Mouse (Mus musculus) CH12.LX (cell line): Measurements from ENCODE around the gene Phykpl. TPM values are rescaled to one million over a fixed set of nuclear protein-coding genes. Genes with fewer than 3 reads are reported as not detected.
A peak's percentile ranks its signal among the peaks of the same experiment; 100 is the strongest.

Experiments
- DNase-seq: peaks from one replicate; pipeline ENCODE4 v3.0.0-alpha.2; 2013; ENCODE audit errors: extremely low read depth
- H3K27ac ChIP-seq: 2 replicates; pipeline ENCODE4 v1.5.1; 2012; ENCODE audit warnings: low read depth, mild to moderate bottlenecking, control low read depth, moderate library complexity; ENCODE audit not compliant: insufficient read depth
- H3K27me3 ChIP-seq: replicated peaks from 2 replicates; pipeline ENCODE3; 2012; ENCODE audit warnings: inconsistent platforms
- H3K36me3 ChIP-seq, 2 experiments: replicated peaks in 1 of 2; 2 replicates each; pipeline versions ENCODE3 to v1.6.1; 2012; ENCODE audit warnings: inconsistent platforms in 1 of 2, low read length in 1 of 2, mild to moderate bottlenecking in 1 of 2, mixed read lengths in 1 of 2, moderate library complexity in 1 of 2; ENCODE audit not compliant: control insufficient read depth in 1 of 2, insufficient read depth in 1 of 2
- H3K4me1 ChIP-seq, 2 experiments: 2 replicates each; pipeline ENCODE4 v1.6.1; 2012; ENCODE audit warnings: inconsistent platforms in 1 of 2, moderate library complexity in 1 of 2; ENCODE audit not compliant: insufficient read depth in 2 of 2, control insufficient read depth in 1 of 2
- H3K4me2 ChIP-seq: 2 replicates; pipeline ENCODE4 v1.6.1; 2012; ENCODE audit warnings: low read depth, mild to moderate bottlenecking, control low read depth; ENCODE audit not compliant: poor library complexity, insufficient read depth, severe bottlenecking
- H3K4me3 ChIP-seq, 3 experiments: fragments of 150-350 bp in 1 of 3; sonication (generic) in 1 of 3; replicated peaks in 1 of 3; 2 replicates each; pipeline versions ENCODE3 to v1.5.1; 2011 to 2012; ENCODE audit warnings: low read depth in 2 of 3, low read length in 2 of 3, mild to moderate bottlenecking in 2 of 3, moderate library complexity in 2 of 3, control low read depth in 1 of 3, improper control_type of control experiment in 1 of 3, inconsistent platforms in 1 of 3, mixed read lengths in 1 of 3; ENCODE audit not compliant: poor library complexity in 1 of 3
- H3K79me2 ChIP-seq: replicated peaks from 2 replicates; pipeline ENCODE4 v1.6.1; 2012; ENCODE audit warnings: mild to moderate bottlenecking, moderate library complexity; ENCODE audit not compliant: control insufficient read depth, poor library complexity, insufficient read depth, severe bottlenecking; ENCODE audit errors: extremely low read depth
- H3K9ac ChIP-seq: 2 replicates; pipeline ENCODE4 v1.6.1; 2012; ENCODE audit warnings: low read depth, mild to moderate bottlenecking, control low read depth, moderate library complexity; ENCODE audit not compliant: insufficient read depth
- H3K9me3 ChIP-seq: replicated peaks from 2 replicates; pipeline ENCODE3; 2012; ENCODE audit warnings: low read length, inconsistent platforms, mixed read lengths
- CHD1 ChIP-seq: IDR thresholded peaks from 2 replicates; pipeline ENCODE4 v1.6.1; 2012; ENCODE audit warnings: low read depth, low read length, improper control_type of control experiment, inconsistent platforms
- CHD2 ChIP-seq: IDR thresholded peaks from 2 replicates; pipeline ENCODE4 v1.6.1; 2011; ENCODE audit warnings: low read length, improper control_type of control experiment
- CTCF ChIP-seq, 2 experiments: IDR thresholded peaks in 1 of 2; conservative IDR thresholded peaks in 1 of 2; 2 replicates each; pipeline ENCODE4 v1.5.1; 2011 to 2012; ENCODE audit warnings: low read depth in 2 of 2, low read length in 2 of 2, improper control_type of control experiment in 1 of 2, inconsistent platforms in 1 of 2, mild to moderate bottlenecking in 1 of 2, moderate library complexity in 1 of 2
- EP300 ChIP-seq: IDR thresholded peaks from 2 replicates; pipeline ENCODE4 v1.6.1; 2011; ENCODE audit warnings: low read length, improper control_type of control experiment
- ETS1 ChIP-seq: conservative IDR thresholded peaks from 2 replicates; pipeline ENCODE4 v1.6.1; 2012; ENCODE audit warnings: low read depth, mild to moderate bottlenecking, inconsistent platforms, low read length, improper control_type of control experiment, moderate library complexity
- GABPA ChIP-seq: IDR thresholded peaks from 2 replicates; pipeline ENCODE4 v1.6.1; 2012; ENCODE audit warnings: low read depth, low read length, improper control_type of control experiment, inconsistent platforms; ENCODE audit not compliant: insufficient replicate concordance
- HCFC1 ChIP-seq: IDR thresholded peaks from 2 replicates; pipeline ENCODE4 v1.6.1; 2012; ENCODE audit warnings: low read depth, mild to moderate bottlenecking, inconsistent platforms, low read length, improper control_type of control experiment
- IRF4 ChIP-seq: IDR thresholded peaks from 2 replicates; pipeline ENCODE4 v1.6.1; 2014; ENCODE audit warnings: low read depth, mild to moderate bottlenecking, inconsistent platforms, low read length, improper control_type of control experiment
- JUN ChIP-seq: IDR thresholded peaks from 2 replicates; pipeline ENCODE4 v1.6.1; 2011; ENCODE audit warnings: low read depth, mild to moderate bottlenecking, low read length, improper control_type of control experiment, moderate library complexity; ENCODE audit not compliant: insufficient read depth
- JUND ChIP-seq: conservative IDR thresholded peaks from 2 replicates; pipeline ENCODE4 v1.6.1; 2011; ENCODE audit warnings: low read depth, low read length, improper control_type of control experiment
- MAX ChIP-seq: IDR thresholded peaks from 2 replicates; pipeline ENCODE4 v1.6.1; 2011; ENCODE audit warnings: low read length, improper control_type of control experiment
- MAZ ChIP-seq: IDR thresholded peaks from 2 replicates; pipeline ENCODE4 v1.6.1; 2012; ENCODE audit warnings: low read depth, mild to moderate bottlenecking, inconsistent platforms, low read length, improper control_type of control experiment, moderate library complexity
- MXI1 ChIP-seq: IDR thresholded peaks from 2 replicates; pipeline ENCODE4 v1.6.1; 2011; ENCODE audit warnings: mild to moderate bottlenecking, low read depth, low read length, improper control_type of control experiment
- MYC ChIP-seq: IDR thresholded peaks from 2 replicates; pipeline ENCODE4 v1.6.1; 2011; ENCODE audit warnings: low read depth, mild to moderate bottlenecking, improper control_type of control experiment, low read length
- NELFE ChIP-seq: IDR thresholded peaks from 2 replicates; pipeline ENCODE4 v1.6.1; 2011; ENCODE audit warnings: low read depth, low read length, improper control_type of control experiment
- NRF1 ChIP-seq: IDR thresholded peaks from 2 replicates; pipeline ENCODE4 v1.6.1; 2014; ENCODE audit warnings: low read depth, mild to moderate bottlenecking, inconsistent platforms, low read length, improper control_type of control experiment, moderate library complexity
- POLR2A ChIP-seq: IDR thresholded peaks from 2 replicates; pipeline ENCODE4 v1.6.1; 2011; ENCODE audit warnings: low read depth, mild to moderate bottlenecking, improper control_type of control experiment, low read length
- POLR2AphosphoS2 ChIP-seq: IDR thresholded peaks from 2 replicates; pipeline ENCODE4 v1.6.1; 2011; ENCODE audit warnings: low read depth, low read length, improper control_type of control experiment
- SIN3A ChIP-seq: IDR thresholded peaks from 2 replicates; pipeline ENCODE4 v1.6.1; 2012; ENCODE audit warnings: low read length, improper control_type of control experiment, inconsistent platforms
- SMC3 ChIP-seq: IDR thresholded peaks from 2 replicates; pipeline ENCODE4 v1.6.1; 2011; ENCODE audit warnings: low read depth, low read length, improper control_type of control experiment
- TCF12 ChIP-seq: IDR thresholded peaks from 2 replicates; pipeline ENCODE4 v1.6.1; 2014; ENCODE audit warnings: low read depth, mild to moderate bottlenecking, inconsistent platforms, low read length, improper control_type of control experiment
- USF1 ChIP-seq: IDR thresholded peaks from 2 replicates; pipeline ENCODE4 v1.6.1; 2014; ENCODE audit warnings: low read depth, mild to moderate bottlenecking, inconsistent platforms, low read length, improper control_type of control experiment
- USF2 ChIP-seq: conservative IDR thresholded peaks from 2 replicates; pipeline ENCODE4 v1.6.1; 2011; ENCODE audit warnings: low read depth, low read length, improper control_type of control experiment
- ZNF384 ChIP-seq: IDR thresholded peaks from 2 replicates; pipeline ENCODE4 v1.6.1; 2012; ENCODE audit warnings: low read depth, low read length, improper control_type of control experiment, inconsistent platforms
- dilution Hi-C: fragments of 300-500 bp; cut with MboI; formaldehyde crosslinking; loops from 2 replicates; pipeline ENCODE4 v1.14.3; 2020; ENCODE audit warnings: low sequenced_read_pairs; ENCODE audit not compliant: extremely low pct_unique_long_range_greater_than_20kb, extremely low pct_ligation_motif_present
- in situ Hi-C: fragments of 300-500 bp; cut with MboI; formaldehyde crosslinking; loops from 3 replicates; pipeline ENCODE4 v1.14.3; 2019; ENCODE audit warnings: low sequenced_read_pairs, low pct_ligation_motif_present, low pct_unique_long_range_greater_than_20kb, mixed read lengths
- polyA plus RNA-seq: library from polyadenylated mRNA; unstranded; fragments of >175 nt; gene quantifications from 2 replicates; pipeline ENCODE4 v1.2.1, GENCODE M21; 2012; ENCODE audit warnings: low read depth; ENCODE audit not compliant: insufficient read length
- total RNA-seq, 2 experiments: library from RNA; depleted of rRNA; stranded (reverse); fragments of 300-350 nt in 1 of 2; fragments of >200 nt in 1 of 2; gene quantifications; 2 replicates each; pipeline ENCODE4 v1.2.3; 2012 to 2014

The Phykpl gene
- total and polyA plus RNA-seq, 3 experiments: 25.2 to 44.0 (median 30.9) TPM

DNA sequence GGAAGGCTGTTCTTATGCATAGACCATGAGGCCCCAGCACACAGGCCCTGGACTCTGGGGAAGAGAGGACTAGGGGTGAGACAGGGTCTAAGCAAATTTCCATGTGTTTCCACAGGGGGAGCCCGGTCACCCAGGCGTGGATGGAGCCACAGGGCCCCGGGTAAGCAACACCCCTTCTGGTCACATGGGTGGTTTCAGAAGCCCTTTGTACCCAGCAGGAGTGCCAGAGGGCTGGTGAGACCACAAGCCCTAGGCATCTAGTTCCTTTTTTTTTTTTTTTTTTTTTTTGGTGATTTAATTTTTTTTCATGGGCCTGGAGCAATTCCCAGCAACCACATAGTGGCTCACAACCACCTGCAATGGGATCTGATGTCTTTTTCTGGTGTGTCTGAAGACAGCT is 19.5 kb upstream of the Phykpl start:
- dilution Hi-C loops (no loop called here), in situ Hi-C loops (no loop called here)
- peaks cover 4% of the 10 kb centered on the region for H3K9me3 ChIP-seq
- TF ChIP-seq CTCF (conservative IDR thresholded peaks at IDR 0.05 in 1 of 2, IDR thresholded peaks at IDR 0.05 in 1 of 2; ENCODE audit: low read depth in 2 of 2, low read length in 2 of 2) (peak in 1 of 2 experiments; percentile 9; a peak in 1 of 4 replicates), ZNF384 (peak; percentile 90), USF1 (peak; percentile 52), EP300 (0 out of 2 replicates have a peak, but pooled peaks have one; percentile 19), MAX (peak; percentile 40; the same call in 1 of the 2 replicates), USF2 (peak; percentile 45; the same call in 1 of the 2 replicates), NRF1 (no peak), MAZ (no peak), MXI1 (no peak)
- H3K27me3 ChIP-seq: peaks cover 36% of the 10 kb centered on the region
- H3K79me2 ChIP-seq: no peaks in the 10 kb centered on the region
- no peak overlapping the region for H3K4me2 ChIP-seq
- peaks cover 10 to 36% of the 10 kb centered on the region in 2 experiments for H3K4me1 ChIP-seq
- no peak overlapping the region for H3K27ac ChIP-seq
- DNase-seq: peak; percentile 66
- H3K4me3 ChIP-seq: no peak overlapping the region
- no peaks in the 10 kb centered on the region for H3K36me3 ChIP-seq
- H3K9ac ChIP-seq: no peak overlapping the region

- TF ChIP-seq CTCF (conservative IDR thresholded peaks at IDR 0.05 in 1 of 2, IDR thresholded peaks at IDR 0.05 in 1 of 2; ENCODE audit: low read depth in 2 of 2, low read length in 2 of 2): peak in 1 of 2 experiments; percentile 47; a peak in 2 of 4 replicates
- TF ChIP-seq USF1: no peak
- peak; percentile 25 for TF ChIP-seq SMC3
- no peak overlapping the region for H3K9ac ChIP-seq
- H3K27ac ChIP-seq: no peak overlapping the region
- H3K4me1 ChIP-seq: peaks cover 10 to 36% of the 10 kb centered on the region in 2 experiments
- in situ Hi-C loops (no loop called here), dilution Hi-C loops (no loop called here)
- peaks cover 38% of the 10 kb centered on the region for H3K27me3 ChIP-seq
- peaks cover 4% of the 10 kb centered on the region for H3K9me3 ChIP-seq
- DNase-seq: no peak
- no peak overlapping the region for H3K4me3 ChIP-seq
- no peak overlapping the region for H3K4me2 ChIP-seq
- H3K36me3 ChIP-seq: no peaks in the 10 kb centered on the region
- H3K79me2 ChIP-seq: no peaks in the 10 kb centered on the region
Measured at GRCm38 (mm10) chr11:51565951-51566350, 18.6 kb upstream of the Phykpl start.

GRCm38 (mm10) chr11:51568801-51569200 is 15.8 kb upstream of the Phykpl start:
- no peak overlapping the region for H3K4me3 ChIP-seq
- in situ Hi-C loops (no loop called here), dilution Hi-C loops (no loop called here)

More at GRCm38 (mm10) chr11:51568801-51569200, 15.8 kb upstream of the Phykpl start:
- DNase-seq: no peak
- TF ChIP-seq IRF4 (no peak), USF2 (no peak), JUND (no peak), POLR2AphosphoS2 (no peak), JUN (no peak), CHD1 (no peak), MYC (no peak), ETS1 (no peak), GABPA (no peak), CHD2 (no peak), POLR2A (no peak), MAX (no peak), SIN3A (no peak), NELFE (no peak), CTCF (conservative IDR thresholded peaks at IDR 0.05 in 1 of 2, IDR thresholded peaks at IDR 0.05 in 1 of 2; ENCODE audit: low read depth in 2 of 2, low read length in 2 of 2) (no peak), HCFC1 (no peak), TCF12 (no peak)
- Histone ChIP-seq H3K4me1 (peaks cover 2 to 22% of the 10 kb centered on the region in 2 experiments), H3K36me3 (no peaks in the 10 kb centered on the region), H3K4me2 (no peak overlapping the region), H3K79me2 (no peaks in the 10 kb centered on the region), H3K9me3 (peaks cover 4% of the 10 kb centered on the region), H3K27me3 (peaks cover 25% of the 10 kb centered on the region), H3K9ac (no peak overlapping the region), H3K27ac (no peak overlapping the region)
